Mouse (Mus musculus): ENCODE results near the gene Hic2. TPM values are rescaled to one million over a fixed set of nuclear protein-coding genes. Genes with fewer than 3 reads are reported as not detected.
"Not testable (repeated sequence)": the region's sequence is repeated elsewhere in the genome, so short reads cannot be mapped to it uniquely, and the experiment has no call there.

Gene Hic2
- 2.7 and 3.2 TPM in 2 replicates for total RNA-seq (2021)
- long read RNA-seq, experiment 1, full-length matches to known transcripts = 1 of 1 reads
- long read RNA-seq, experiment 1, partial matches to known transcripts = 0 of 1 reads
- long read RNA-seq, experiment 1, other reads (novel, unspliced or antisense) = 0 of 1 reads
- long read RNA-seq, experiment 2 = 0 reads

DNA sequence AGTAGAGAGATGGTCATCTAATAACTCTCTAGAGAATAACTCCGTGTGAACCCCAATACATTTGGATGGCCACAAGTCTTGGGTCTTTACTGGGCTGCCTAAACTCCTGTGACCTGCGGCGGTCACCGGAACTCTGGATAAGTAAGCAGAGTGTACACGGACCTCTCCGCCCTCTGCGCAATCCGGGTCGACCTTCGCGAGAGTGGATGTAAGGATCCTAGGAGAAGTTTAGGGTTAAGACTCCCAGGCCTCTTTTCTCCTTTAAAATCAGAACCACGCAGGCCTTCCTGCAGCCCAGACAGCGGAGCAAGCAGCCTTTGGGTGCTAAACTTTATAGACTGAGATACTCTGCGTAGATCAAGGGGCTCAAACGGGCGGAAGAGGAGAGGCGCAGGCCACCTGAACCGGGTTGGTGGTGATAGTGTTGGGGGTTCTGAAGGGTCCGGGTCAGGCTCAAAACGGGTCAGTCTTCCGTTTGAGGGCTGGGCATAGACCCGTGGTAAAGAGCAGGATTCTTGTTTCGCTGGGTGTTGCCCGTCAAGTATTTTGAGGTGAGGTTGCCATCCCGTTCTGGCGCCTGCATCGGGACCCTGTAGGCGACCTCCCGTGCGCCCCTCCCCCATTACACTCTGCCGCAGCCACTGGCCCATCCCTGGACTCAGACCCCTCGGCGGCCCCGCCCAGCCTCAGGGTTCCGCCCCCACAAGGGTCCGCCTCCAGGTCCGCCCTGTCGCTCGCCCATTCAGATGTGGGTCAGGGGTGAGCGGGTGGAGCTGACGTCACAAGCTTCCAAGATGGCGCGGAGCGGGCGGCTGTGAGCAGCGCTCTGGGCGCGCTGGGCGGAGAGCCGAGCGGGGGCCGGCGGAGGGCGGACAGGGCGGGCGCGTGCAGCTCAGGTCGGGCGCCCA, at the start of gene Hic2:
Gene Hic2 (plus strand): TSS at position 779 of the 908 bp plus-strand sequence.
- DNase-seq = peak; percentile 97

DNA sequence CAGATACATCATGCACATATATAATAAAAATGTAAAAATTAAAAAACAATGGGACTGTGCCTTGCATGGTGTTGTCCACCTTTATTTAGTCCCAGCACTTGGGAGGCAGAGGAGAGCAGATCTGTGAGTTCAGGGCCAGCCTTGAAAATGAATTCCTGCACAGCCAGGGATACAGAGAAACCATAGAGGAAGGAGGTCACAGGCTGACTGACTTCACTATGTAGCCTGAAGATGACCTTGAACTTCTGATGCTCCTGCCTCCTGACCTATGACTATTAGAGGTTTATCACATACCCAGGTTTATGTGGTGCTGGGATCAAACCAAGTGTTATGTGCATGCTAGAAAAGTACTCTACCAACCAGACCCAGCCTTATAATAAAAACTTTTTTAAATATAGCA, 47.9 kb upstream of the Hic2 start:
- no peak for DNase-seq

DNA sequence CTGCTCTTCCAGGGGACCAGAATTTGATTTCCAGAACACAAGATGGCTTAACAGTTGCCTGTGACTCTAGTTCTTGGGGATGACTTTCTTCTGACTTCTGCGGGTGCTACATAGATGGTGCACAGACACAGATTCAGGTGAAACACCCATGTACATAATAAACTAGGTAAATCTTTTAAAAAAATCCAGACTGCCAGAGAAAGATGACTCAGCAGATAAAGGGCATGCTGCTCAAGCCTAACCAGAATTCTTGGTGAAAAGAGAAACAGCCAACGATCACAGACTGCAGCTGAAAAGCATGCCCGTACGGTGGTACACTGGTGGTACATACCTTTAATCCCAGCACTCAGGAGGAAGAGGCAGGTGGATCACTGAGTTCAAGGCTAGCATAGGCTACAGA, 39.5 kb upstream of the Hic2 start:
- no peak for DNase-seq

DNA sequence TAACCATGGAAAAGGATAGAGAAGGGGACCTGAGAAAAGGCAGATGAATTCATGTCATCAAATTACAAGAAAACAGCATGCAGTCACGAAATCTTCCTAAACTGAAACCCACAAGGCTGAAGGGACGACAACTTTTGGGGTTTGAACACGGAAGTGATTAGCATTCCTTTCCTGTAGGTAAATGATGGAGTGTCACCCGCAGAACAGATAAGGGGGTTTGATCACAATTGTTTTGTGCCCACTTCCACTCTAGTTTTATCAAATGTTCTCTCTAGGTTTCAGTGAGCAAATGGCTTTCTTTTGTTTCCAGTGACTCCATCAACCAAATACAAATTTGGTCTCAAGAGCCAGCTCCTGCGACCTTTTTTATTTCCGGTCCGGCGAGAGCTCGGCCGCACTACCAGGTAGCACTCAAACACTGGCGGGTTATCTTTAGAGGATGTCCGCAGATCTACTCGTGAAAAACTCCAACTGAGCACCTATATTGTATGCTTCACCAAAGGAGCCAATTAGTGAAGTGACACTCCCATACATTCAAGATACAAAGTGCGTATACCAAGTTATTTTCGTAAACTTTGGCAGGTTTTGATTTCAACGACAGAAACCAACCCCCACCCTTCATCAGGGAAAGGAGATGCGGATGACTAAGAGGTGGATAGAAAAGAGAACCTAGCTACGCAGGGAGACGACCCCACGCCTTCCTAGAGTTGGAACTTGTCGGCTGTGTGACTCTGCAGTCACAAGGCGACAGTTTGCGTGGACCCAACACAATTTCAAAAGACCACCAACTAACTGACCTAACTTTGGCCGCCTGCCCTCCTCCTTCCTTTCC, 33.0 kb upstream of the Hic2 start:
- no peak for DNase-seq

DNA sequence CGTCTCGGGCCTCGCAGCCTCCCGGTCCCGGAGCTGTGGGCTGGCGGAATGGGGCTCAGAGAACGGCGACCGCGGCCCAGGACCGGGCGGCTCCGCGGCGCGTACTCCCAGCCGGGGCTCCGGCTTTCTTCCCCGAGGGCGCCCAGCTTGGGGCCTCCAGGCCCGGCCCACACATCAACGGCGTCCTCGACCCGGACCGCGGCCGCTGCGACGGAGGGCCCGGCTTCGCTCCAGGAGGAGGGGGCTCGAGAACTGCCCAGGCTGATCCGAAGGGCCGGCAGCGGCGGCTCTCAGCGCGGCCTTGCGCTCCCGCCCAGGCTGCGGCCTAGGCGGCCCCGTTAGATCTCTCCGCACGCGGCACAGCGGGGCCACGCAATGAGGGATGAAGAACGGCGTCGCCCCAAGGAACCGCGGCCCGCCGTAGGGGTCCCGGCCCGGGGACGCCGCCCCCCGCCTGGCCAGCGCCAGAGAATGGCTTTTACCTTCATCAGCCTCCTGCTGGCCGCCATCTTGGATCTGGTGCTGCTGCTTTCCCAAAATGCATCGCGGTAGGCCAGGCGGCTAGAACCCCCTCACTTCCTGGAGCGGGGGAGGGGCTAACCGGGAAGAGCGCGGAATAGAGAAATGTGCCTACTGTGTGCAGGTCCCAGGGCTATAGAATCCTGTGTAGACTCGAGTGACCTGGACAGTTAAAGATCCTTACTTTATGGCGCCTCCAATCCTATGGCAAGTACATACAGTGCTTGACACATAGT, 32.2 kb upstream of the Hic2 start:
- DNase-seq = peak; percentile 90

DNA sequence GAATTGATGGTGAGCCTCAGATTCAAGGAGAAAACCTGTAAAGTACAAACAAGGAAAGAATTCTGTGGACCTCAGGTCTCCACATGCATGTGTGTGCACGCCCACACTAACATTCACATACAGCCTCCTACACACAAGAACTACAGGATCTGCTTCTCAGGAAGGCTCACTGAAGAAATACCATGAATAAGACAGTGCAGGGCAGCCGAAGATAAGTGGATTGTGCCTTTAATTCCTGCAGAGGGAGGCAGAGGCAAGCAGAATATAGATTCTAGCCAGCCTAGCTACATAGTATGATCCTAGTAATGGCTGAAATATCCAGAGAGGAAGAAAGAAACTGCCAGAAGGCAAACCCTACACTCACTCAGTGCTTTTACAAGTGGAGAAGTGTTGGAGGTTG, 31.4 kb upstream of the Hic2 start:
- DNase-seq = no peak

DNA sequence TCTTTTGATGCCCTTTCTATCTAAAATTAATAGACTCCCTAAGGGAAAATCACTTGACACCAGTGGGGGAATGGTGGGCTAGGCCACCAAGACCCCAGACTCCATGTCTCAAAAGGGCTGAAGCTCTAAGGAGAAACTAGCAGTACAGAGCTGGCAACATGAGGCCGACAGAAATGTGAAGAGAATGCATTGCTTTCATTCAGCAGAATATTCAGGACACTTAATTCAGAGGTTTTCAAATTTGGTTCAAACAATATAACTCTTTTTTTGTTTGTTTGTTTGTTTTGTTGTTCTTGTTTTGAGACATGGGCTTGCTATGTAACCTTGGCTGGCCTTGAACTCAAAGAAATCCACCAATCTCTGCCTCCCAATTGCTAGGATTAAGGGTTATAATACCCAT, 30.8 kb upstream of the Hic2 start, which contains the start of gene Ube2l3:
Gene Ube2l3 (minus strand): TSS at position 101 of the 400 bp plus-strand sequence.
- no peak for DNase-seq

DNA sequence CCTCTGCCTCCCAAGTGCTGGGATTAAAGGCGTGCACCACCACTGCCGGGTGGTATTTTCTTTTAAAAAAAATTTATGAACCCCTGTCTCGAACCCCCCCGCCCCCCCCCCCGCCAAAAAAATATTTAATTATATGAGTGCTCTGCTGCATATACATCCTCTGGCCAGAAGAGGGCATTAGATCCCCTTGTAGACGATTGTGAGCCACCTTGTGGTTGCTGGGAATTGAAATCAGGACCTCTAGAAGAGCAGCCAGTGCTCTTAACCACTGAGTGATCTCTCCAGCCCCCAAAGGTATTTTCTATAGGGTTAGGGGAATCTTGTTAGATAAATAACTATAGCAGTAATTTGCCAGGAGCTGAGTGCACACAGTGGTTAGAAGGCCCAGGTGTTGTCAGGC, 28.4 kb upstream of the Hic2 start:
- peak; percentile 45 for DNase-seq

DNA sequence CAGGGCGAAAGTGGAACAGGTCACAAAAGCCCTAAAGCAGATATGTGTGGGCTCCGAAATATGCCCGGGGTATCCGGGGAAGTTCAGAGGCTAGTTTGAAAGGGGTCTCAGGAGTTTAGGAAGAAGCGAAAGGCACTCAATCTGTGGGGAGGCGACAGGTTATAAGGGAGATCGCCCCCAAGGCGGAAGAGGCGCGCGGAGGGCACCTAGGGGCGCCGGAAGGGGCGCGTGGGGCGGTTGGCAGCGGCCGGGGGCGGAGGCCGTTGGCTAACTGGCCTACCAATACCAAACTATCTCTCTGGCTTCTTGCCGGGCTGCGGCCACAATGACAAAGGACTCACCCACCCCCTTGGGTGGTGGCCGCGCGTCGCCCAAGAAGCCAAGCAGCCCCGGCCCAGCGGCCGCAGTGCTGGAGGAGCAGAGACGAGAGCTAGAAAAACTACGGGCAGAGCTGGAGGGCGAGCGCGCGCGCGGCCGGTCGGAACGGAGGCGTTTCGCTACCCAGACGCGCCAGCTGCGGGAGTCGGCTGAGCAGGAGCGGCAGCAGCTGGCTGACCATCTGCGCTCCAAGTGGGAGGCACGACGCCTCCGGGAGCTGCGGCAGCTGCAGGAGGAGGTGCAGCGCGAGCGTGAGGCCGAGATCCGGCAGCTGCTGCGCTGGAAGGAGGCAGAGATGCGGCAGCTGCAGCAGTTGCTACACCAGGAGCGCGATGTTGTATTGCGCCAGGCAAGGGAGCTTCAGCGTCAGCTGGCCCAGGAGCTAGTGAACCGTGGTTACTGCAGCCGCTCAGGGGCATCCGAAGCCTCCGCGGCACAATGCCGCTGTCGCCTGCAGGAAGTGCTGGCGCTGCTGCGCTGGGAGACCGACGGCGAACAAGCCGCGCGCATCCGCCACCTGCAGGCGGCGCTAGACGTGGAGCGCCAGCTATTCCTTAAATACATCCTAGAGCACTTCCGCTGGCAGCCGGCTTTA, 24.7 kb upstream of the Hic2 start, which contains the start of gene Rimbp3:
Gene Rimbp3 (plus strand): TSS at position 215 of the 973 bp plus-strand sequence.
- DNase-seq = peak; percentile 90

DNA sequence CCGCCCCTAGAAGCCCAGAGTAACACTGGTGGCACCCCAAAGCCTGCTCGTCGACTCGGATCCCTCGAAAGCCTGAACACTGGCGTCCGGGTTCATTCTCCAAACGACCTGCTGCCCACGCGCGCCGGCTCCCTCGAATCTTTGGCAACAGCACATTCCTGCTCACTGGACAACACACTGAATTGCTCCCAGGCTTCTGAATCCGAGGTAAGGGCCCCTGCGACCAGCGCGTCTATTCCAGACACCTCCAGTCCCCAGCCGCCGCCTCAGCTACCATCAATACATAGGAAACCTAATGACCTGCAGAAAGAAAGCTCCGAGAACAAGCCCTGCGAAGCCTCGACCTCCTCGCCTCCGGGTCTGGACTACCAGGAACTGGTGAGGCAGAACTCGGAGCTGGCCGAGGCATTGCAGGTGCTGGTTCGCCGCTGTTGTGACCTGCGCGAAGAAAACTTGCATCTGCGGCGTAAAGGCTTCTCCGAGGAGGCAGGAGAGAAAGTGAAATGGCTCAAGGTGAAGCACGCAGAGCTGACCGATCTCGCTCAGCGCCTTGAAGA, 23.9 kb upstream of the Hic2 start:
- DNase-seq = peak; percentile 29

DNA sequence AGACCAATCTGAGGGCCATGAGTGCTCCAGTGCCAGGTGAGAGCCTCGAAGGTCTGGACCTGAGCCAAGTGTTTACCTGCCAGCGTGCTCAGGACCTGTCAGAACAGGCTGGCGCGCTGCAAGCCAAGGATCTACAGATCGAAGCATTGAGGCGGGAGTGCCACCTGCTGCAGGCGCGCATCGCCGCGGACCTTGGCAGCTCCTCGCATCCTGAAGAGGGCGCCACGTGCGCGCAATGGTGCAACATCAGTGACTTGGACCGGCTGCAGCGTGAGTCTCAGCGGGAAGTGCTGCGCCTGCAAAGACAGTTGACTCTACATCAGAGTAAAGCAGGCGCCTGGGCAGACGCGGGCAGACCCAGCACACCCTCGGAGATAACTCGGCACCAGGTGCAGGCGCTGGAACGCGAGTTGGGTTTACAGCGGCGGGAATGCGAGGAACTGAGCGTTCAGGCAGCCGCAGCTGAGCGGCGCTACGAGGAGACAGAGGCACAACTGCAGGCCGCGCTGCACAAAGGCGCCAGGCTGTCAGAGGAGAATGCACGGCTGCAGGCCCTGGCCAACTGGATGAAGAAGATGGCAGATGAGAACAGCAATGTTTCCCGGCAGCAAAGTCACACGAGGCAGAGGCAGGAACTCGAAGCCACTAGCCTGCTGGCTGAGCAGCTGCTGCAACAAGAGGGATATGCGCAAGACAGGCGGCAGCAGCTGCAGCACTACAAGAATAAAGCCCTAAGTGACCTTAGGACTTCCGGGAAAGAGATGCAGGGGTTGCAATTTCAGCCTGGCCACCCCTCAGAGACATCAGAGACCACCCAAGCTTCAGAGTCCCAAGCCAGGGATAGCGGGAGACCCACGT, 23.2 kb upstream of the Hic2 start:
- DNase-seq = peak; percentile 94

DNA sequence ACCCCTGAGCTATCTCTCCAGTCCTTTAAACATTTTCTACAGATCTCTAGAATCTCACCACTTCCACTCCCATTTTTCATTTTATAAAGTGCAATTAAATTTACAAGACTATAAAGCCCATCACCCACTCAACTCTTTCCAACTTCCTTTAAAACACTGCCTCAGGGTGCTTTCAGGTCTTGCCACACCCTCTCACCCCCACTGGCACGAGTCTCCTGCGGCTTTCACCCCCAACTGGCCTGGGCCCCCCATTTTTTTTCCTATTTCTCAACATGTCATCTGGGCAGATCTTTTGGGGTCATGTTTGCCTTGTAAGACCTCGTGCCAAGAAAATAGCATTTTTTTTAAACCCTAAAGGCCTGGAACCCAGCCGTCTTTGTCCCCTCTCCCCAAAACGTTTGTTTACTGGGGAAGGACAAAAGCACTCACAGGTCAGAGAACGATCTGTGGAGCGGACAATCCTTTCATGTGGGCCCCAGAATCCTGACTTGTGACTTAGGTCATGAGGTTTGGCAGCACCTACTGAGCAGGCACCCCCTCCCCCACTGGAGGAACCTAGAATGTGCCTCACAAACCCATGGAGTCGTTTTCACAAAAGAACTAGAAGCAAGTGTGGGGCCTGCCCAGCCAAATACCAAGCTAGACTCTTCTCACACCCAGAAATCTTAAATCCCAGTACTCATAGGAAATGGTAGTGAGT, 16.3 kb upstream of the Hic2 start:
- no peak for DNase-seq

DNA sequence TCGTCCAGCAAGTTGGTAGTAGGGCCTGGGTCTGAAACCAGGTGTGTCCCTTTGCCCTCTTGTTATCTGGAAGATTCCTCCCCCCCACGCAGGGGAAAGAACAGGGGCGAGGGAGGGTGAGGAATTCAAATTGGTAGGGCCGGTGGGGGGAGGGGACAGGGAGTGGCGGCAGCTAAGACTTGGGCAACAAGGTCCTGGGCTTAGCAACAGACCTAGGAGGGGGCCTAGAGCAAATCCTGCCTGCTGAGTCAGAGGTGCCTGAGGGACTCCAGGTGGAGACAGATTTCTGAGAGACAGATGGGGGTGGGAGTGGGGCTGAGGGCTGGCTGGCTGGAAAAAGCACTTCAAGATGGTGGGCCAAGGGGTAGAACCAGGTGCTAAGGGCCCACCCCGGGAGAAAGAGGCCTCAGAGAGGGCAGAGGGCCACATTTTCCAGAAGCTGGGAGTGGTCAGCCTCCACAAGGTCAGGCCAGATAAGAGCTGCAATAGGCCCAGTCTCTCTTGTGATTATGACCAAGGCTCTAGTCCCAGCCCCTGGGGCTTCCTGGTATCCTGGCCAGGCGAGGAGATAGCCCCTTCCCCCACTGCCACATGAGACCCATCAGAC, 13.1 kb upstream of the Hic2 start:
- no peak for DNase-seq

DNA sequence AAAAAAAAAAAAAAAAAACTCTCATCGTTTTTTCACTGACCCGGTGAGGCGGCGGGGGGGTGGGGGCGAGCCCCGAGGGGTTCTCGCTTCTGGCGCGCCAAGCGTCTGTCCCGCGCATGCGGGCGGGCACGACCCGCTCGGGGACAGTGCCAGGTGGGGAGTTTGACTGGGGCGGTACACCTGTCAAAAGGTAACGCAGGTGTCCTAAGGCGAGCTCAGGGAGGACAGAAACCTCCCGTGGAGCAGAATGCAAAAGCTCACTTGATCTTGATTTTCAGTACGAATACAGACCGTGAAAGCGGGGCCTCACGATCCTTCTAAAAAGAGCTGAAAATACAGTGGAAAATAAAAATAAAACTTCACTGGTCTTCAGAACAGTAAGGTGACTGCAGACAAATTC, 11.2 kb upstream of the Hic2 start:
- peak; percentile 97 for DNase-seq

DNA sequence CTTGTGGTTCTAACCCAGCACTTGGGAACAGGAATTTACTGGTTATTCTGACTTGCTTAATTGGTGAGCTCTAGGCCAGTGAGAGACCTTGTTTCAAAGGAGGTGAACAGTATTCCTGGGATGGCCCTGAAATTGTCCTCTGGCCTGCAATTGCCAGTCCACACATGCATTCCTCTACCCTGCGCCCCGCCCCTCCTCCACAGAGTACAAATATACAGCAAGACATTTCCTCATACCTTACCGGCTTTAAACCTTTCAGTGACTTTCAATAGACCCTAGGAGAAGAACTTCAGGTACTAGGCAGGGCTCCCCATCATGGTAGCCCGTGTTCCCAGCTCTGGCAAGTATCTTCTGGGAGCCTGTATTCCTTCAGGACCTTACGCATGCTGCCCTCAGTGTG, 7.8 kb upstream of the Hic2 start:
- DNase-seq = no peak

DNA sequence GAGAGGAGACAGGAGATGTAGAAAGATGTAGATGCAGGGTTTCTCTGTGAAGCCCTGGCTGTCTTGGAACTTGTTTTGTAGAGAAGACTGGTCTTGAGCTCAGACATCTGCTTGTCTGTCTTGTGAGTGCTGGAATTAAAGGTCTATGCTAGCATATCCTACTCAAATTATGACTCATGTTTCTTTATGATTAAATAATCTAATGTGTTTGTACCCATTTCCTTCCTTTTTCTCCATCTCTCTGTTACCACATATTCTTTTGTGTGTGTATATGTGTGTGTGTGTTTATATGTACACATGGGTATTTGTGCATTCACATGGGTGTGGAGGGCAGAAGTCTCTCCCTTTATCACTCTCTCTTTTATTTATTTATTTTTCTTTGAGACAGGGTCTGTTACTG, 6.9 kb upstream of the Hic2 start:
- DNase-seq = no peak

DNA sequence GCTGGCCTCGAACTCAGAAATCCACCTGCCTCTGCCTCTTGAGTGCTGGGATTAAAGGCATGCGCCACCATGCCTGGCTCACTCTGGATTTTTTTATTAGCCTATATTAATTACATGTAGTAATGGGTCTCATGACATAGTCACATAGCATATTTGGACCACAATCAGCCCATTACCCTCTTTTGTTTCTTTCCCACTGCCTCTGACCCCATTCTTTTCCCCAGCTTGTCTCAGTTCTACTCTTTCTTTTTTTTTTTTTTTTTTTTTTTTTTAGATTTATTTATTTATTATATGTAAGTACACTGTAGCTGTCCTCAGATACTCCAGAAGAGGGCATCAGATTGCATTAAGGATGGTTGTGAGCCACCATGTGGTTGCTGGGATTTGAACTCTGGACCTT, 1.8 kb upstream of the Hic2 start:
- not testable (repeated sequence) for DNase-seq

All from adrenal gland, postnatal 14 days (tissue).